Mouse (Mus musculus) stomach, embryonic 14.5 days (tissue): ENCODE results near the gene Ceacam18. TPM values are rescaled to one million over a fixed set of nuclear protein-coding genes. Genes with fewer than 3 reads are reported as not detected.
"Not testable (repeated sequence)": the region's sequence is repeated elsewhere in the genome, so short reads cannot be mapped to it uniquely, and the experiment has no call there.

Source experiments
- ATAC-seq: fragments of 200-750 bp; cut with Nextera tagmentation; 2 replicates; pipeline ENCODE4 v1.8.0; 2017; ENCODE audit warnings: low read depth, moderate TSS enrichment; ENCODE audit not compliant: insufficient number of reproducible peaks, insufficient read depth, low FRiP score
- H3K27ac ChIP-seq: fragments of 300-500 bp; sonication (generic); 2 replicates; pipeline ENCODE4 v1.5.1; 2014; ENCODE audit warnings: mild to moderate bottlenecking, low read length, moderate library complexity, mixed read lengths
- H3K27me3 ChIP-seq: fragments of 300-500 bp; sonication (generic); 2 replicates; pipeline ENCODE4 v1.6.1; 2014; ENCODE audit warnings: low read length, control low read depth, mixed read lengths; ENCODE audit not compliant: control insufficient read depth, insufficient read depth
- H3K36me3 ChIP-seq: fragments of 300-500 bp; sonication (generic); 2 replicates; pipeline ENCODE4 v1.6.1; 2014; ENCODE audit warnings: mild to moderate bottlenecking, control low read depth, low read length, moderate library complexity, mixed read lengths; ENCODE audit not compliant: control insufficient read depth, insufficient read depth
- H3K4me1 ChIP-seq: fragments of 300-500 bp; sonication (generic); 2 replicates; pipeline ENCODE4 v1.6.1; 2014; ENCODE audit warnings: low read length, control low read depth, mixed read lengths; ENCODE audit not compliant: control insufficient read depth, insufficient read depth
- H3K4me2 ChIP-seq: fragments of 300-500 bp; sonication (generic); replicated peaks from 2 replicates; pipeline ENCODE4 v1.6.1; 2014; ENCODE audit warnings: low read depth, low read length, control low read depth
- H3K4me3 ChIP-seq: fragments of 300-500 bp; sonication (generic); 2 replicates; pipeline ENCODE4 v1.5.1; 2014; ENCODE audit warnings: low read depth, low read length, control low read depth
- H3K9ac ChIP-seq: fragments of 300-500 bp; sonication (generic); replicated peaks from 2 replicates; pipeline ENCODE4 v1.6.1; 2014; ENCODE audit warnings: low read depth, mild to moderate bottlenecking, control low read depth, low read length, moderate library complexity, mixed read lengths
- H3K9me3 ChIP-seq: fragments of 300-500 bp; sonication (generic); 2 replicates; pipeline ENCODE4 v1.6.1; 2016; ENCODE audit warnings: low read depth, low read length, control low read depth; ENCODE audit not compliant: control insufficient read depth
- WGBS: fragments of 180-500 bp; shearing (Covaris S2); extraction: QIAGEN DNeasy Blood & Tissue Kit; methylation state at CpG from one replicate; pipeline ENCODE4 v1.1.7; 2014; 5-methylcytosine and 5-hydroxymethylcytosine counted together
- polyA plus RNA-seq: library from polyadenylated mRNA; unstranded; fragments of >200 nt; fragmentation: Nextera tagmentation; extraction: Ambion mirVana; gene quantifications from 2 replicates; pipeline ENCODE4 v1.2.1, GENCODE M21; 2014

Ceacam18 gene
- polyA plus RNA-seq, 1 experiment from 2014 or later, result not detected

GRCm38 (mm10) chr7:43654519-43654918, 20.0 kb downstream of the Ceacam18 start:
- Histone ChIP-seq H3K9ac (no peak overlapping the region), H3K27ac (no peak overlapping the region), H3K36me3 (no peaks in the 10 kb centered on the region), H3K4me2 (no peak overlapping the region), H3K27me3 (no peaks in the 10 kb centered on the region), H3K4me1 (no peaks in the 10 kb centered on the region), H3K9me3 (no peaks in the 10 kb centered on the region), H3K4me3 (no peak overlapping the region)
- WGBS, result 75% methylated on average over 3 of the region's 3 CpGs
- no peak for ATAC-seq

- H3K9me3 ChIP-seq, result no peaks in the 10 kb centered on the region
- no peak overlapping the region for H3K9ac ChIP-seq
- no peak overlapping the region for H3K4me3 ChIP-seq
- WGBS, result 59% methylated on average over 6 of the region's 6 CpGs
- no peak overlapping the region for H3K27ac ChIP-seq
- H3K4me2 ChIP-seq, result no peak overlapping the region
- H3K27me3 ChIP-seq, result no peaks in the 10 kb centered on the region
- ATAC-seq, result no peak
- no peaks in the 10 kb centered on the region for H3K4me1 ChIP-seq
- H3K36me3 ChIP-seq, result no peaks in the 10 kb centered on the region
Observed at GRCm38 (mm10) chr7:43656232-43656631, 21.7 kb downstream of the Ceacam18 start.

GRCm38 (mm10) chr7:43660002-43660401, 25.5 kb downstream of the Ceacam18 start, which contains the start of gene Siglece:
Gene Siglece, minus strand, starts transcription at chr7:43660161.
- Histone ChIP-seq H3K9me3 (no peaks in the 10 kb centered on the region), H3K36me3 (no peaks in the 10 kb centered on the region), H3K4me2 (no peak within 1 kb of the TSS), H3K27ac (no peak within 1 kb of the TSS), H3K27me3 (no peaks in the 10 kb centered on the region), H3K4me1 (no peaks in the 10 kb centered on the region), H3K4me3 (no peak within 1 kb of the TSS), H3K9ac (no peak within 1 kb of the TSS)
- 78% methylated on average over 1 of the region's 1 CpGs for WGBS
- no peak for ATAC-seq

GRCm38 (mm10) chr7:43662804-43663203, 28.3 kb downstream of the Ceacam18 start:
- Histone ChIP-seq H3K27ac (no peak overlapping the region), H3K4me2 (no peak overlapping the region), H3K4me3 (no peak overlapping the region), H3K27me3 (no peaks in the 10 kb centered on the region), H3K4me1 (no peaks in the 10 kb centered on the region), H3K9ac (no peak overlapping the region), H3K36me3 (no peaks in the 10 kb centered on the region), H3K9me3 (no peaks in the 10 kb centered on the region)
- ATAC-seq, result no peak
- WGBS, result 84% methylated on average over 1 of the region's 1 CpGs

- not testable (repeated sequence) for H3K27ac ChIP-seq, H3K36me3 ChIP-seq, H3K4me3 ChIP-seq, H3K4me2 ChIP-seq, H3K4me1 ChIP-seq, H3K27me3 ChIP-seq, H3K9ac ChIP-seq, ATAC-seq, H3K9me3 ChIP-seq
- WGBS, result 86% methylated on average over 4 of the region's 4 CpGs
Observed at GRCm38 (mm10) chr7:43667221-43667620, 32.7 kb downstream of the Ceacam18 start.

- H3K4me3 ChIP-seq, result no peak overlapping the region
- H3K27ac ChIP-seq, result no peak overlapping the region
- ATAC-seq, result no peak
- H3K4me1 ChIP-seq, result peaks cover 8% of the 10 kb centered on the region; the same call in 1 of the 2 replicates
- no peaks in the 10 kb centered on the region for H3K27me3 ChIP-seq
- no peaks in the 10 kb centered on the region for H3K36me3 ChIP-seq
- no peak overlapping the region for H3K9ac ChIP-seq
- H3K9me3 ChIP-seq, result no peaks in the 10 kb centered on the region
- WGBS, result 17% methylated on average over 3 of the region's 3 CpGs
- H3K4me2 ChIP-seq, result no peak overlapping the region
Observed at GRCm38 (mm10) chr7:43668582-43668981, 34.1 kb downstream of the Ceacam18 start.

- Histone ChIP-seq H3K4me2 (peak overlapping the region; percentile 72), H3K4me1 (peaks cover 8% of the 10 kb centered on the region; the same call in 1 of the 2 replicates), H3K9me3 (no peaks in the 10 kb centered on the region), H3K36me3 (peaks cover 14% of the 10 kb centered on the region), H3K27me3 (no peaks in the 10 kb centered on the region), H3K4me3 (peak overlapping the region; percentile 80), H3K9ac (no peak overlapping the region), H3K27ac (peak overlapping the region; percentile 27; the same call in 1 of the 2 replicates)
- 65% methylated on average over 11 of the region's 11 CpGs for WGBS
- no peak for ATAC-seq
Observed at GRCm38 (mm10) chr7:43671064-43671808, 36.7 kb downstream of the Ceacam18 start.

- no peaks in the 10 kb centered on the region for H3K9me3 ChIP-seq
- H3K9ac ChIP-seq, result peak within 1 kb of the TSS; percentile 72
- under 1% methylated on average over 26 of the region's 26 CpGs for WGBS
- peak within 1 kb of the TSS; percentile 72 for H3K4me2 ChIP-seq
- peaks cover 8% of the 10 kb centered on the region; the same call in 1 of the 2 replicates for H3K4me1 ChIP-seq
- ATAC-seq, result peak; percentile 95
- peak within 1 kb of the TSS; percentile 80 for H3K4me3 ChIP-seq
- peak within 1 kb of the TSS; percentile 71; the same call in 1 of the 2 replicates for H3K27ac ChIP-seq
- peaks cover 21% of the 10 kb centered on the region for H3K36me3 ChIP-seq
- H3K27me3 ChIP-seq, result no peaks in the 10 kb centered on the region
Observed at GRCm38 (mm10) chr7:43671809-43672580, 37.5 kb downstream of the Ceacam18 start, which contains the start of gene Ctu1. Gene Ctu1, plus strand, starts transcription at chr7:43672016.
